Mouse (Mus musculus) heart, postnatal 0 days (tissue): ENCODE measurements around the gene Dnah2. TPM values are rescaled to one million over a fixed set of nuclear protein-coding genes. Genes with fewer than 3 reads are reported as not detected.

ENCODE experiments used
- ATAC-seq: fragments of 200-750 bp; cut with Nextera tagmentation; 2 replicates; pipeline ENCODE4 v1.8.0; 2017; ENCODE audit warnings: low read depth, moderate number of reproducible peaks, moderate library complexity; ENCODE audit not compliant: insufficient read depth
- DNase-seq: peaks from one replicate; pipeline ENCODE4 v3.0.0-alpha.2; 2016; ENCODE audit warnings: low spot score
- H3K27ac ChIP-seq: fragments of 300-500 bp; sonication (generic); 2 replicates; pipeline ENCODE4 v1.5.1; 2014; ENCODE audit warnings: low read depth, mild to moderate bottlenecking
- H3K27me3 ChIP-seq: fragments of 300-500 bp; sonication (generic); 2 replicates; pipeline ENCODE4 v1.6.1; 2014; ENCODE audit warnings: low read length, mixed read lengths; ENCODE audit not compliant: control insufficient read depth, insufficient read depth
- H3K36me3 ChIP-seq: fragments of 300-500 bp; sonication (generic); replicated peaks from 2 replicates; pipeline ENCODE4 v1.6.1; 2014; ENCODE audit warnings: low read length, mixed read lengths; ENCODE audit not compliant: control insufficient read depth, insufficient read depth
- H3K4me1 ChIP-seq: fragments of 300-500 bp; sonication (generic); 2 replicates; pipeline ENCODE4 v1.6.1; 2014; ENCODE audit warnings: antibody characterized with exemption; ENCODE audit not compliant: control insufficient read depth, insufficient read depth
- H3K4me2 ChIP-seq: fragments of 300-500 bp; sonication (generic); 2 replicates; pipeline ENCODE4 v1.6.1; 2014; ENCODE audit warnings: low read depth, mild to moderate bottlenecking, low read length, moderate library complexity
- H3K4me3 ChIP-seq: fragments of 300-500 bp; sonication (generic); 2 replicates; pipeline ENCODE4 v1.5.1; 2014; ENCODE audit warnings: low read depth, low read length
- H3K9ac ChIP-seq: fragments of 300-500 bp; sonication (generic); replicated peaks from 2 replicates; pipeline ENCODE4 v1.6.1; 2014; ENCODE audit warnings: low read depth, low read length, mixed read lengths
- H3K9me3 ChIP-seq: fragments of 300-500 bp; sonication (generic); replicated peaks from 2 replicates; pipeline ENCODE4 v1.6.1; 2016; ENCODE audit warnings: low read length; ENCODE audit not compliant: control insufficient read depth
- CTCF ChIP-seq: IDR thresholded peaks from 2 replicates; pipeline ENCODE4 v1.5.1; 2016; ENCODE audit warnings: antibody characterized with exemption, control low read depth, low read depth
- EP300 ChIP-seq: IDR thresholded peaks from 2 replicates; pipeline ENCODE4 v1.6.1; 2016; ENCODE audit warnings: antibody characterized with exemption, low read depth
- WGBS: fragments of 180-500 bp; shearing (Covaris S2); extraction: QIAGEN DNeasy Blood & Tissue Kit; methylation state at CpG from one replicate; pipeline ENCODE4 v1.1.7; 2014; 5-methylcytosine and 5-hydroxymethylcytosine counted together
- polyA plus RNA-seq: library from polyadenylated mRNA; unstranded; fragments of >200 nt; fragmentation: Nextera tagmentation; extraction: Ambion mirVana; gene quantifications from 2 replicates; pipeline ENCODE4 v1.2.1, GENCODE M21; 2015
- total RNA-seq: library from RNA; depleted of rRNA; stranded (reverse); fragments of >200 nt; gene quantifications from 2 replicates; pipeline ENCODE4 v1.2.3, GENCODE M21; 2014; ENCODE audit warnings: low replicate concordance

Dnah2 gene
- total and polyA plus RNA-seq, 2 experiments from 2014 or later = 0.03 TPM; not detected in 1

GRCm38 (mm10) chr11:69389531-69390399, 159.1 kb downstream of the Dnah2 start:
- no peaks in the 10 kb centered on the region for H3K9me3 ChIP-seq
- no peak overlapping the region for H3K9ac ChIP-seq
- H3K4me2 ChIP-seq = no peak overlapping the region
- H3K27me3 ChIP-seq = no peaks in the 10 kb centered on the region
- H3K27ac ChIP-seq = no peak overlapping the region
- no peaks in the 10 kb centered on the region for H3K4me1 ChIP-seq
- 62% methylated on average over 14 of the region's 14 CpGs for WGBS
- ATAC-seq (no peak), DNase-seq (no peak)
- no peak overlapping the region for H3K4me3 ChIP-seq
- TF ChIP-seq CTCF = no peak
- TF ChIP-seq EP300 = no peak
- H3K36me3 ChIP-seq = no peaks in the 10 kb centered on the region

- no peak for ATAC-seq
- WGBS = 94% methylated on average over 4 of the region's 4 CpGs
These were observed 160.2 kb downstream of the Dnah2 start for GRCm38 (mm10) chr11:69388680-69389079.

GRCm38 (mm10) chr11:69386758-69387157, 162.2 kb downstream of the Dnah2 start:
- Histone ChIP-seq H3K4me2 (no peak overlapping the region), H3K27ac (no peak overlapping the region), H3K9ac (no peak overlapping the region), H3K4me1 (0 out of 2 replicates have a peak, but pooled peaks cover 7% of the 10 kb centered on the region), H3K9me3 (no peaks in the 10 kb centered on the region), H3K36me3 (no peaks in the 10 kb centered on the region), H3K4me3 (no peak overlapping the region), H3K27me3 (no peaks in the 10 kb centered on the region)
- no peak for TF ChIP-seq EP300
- no peak for TF ChIP-seq CTCF
- DNase-seq (no peak), ATAC-seq (no peak)
- WGBS = 67% methylated on average over 7 of the region's 7 CpGs

More at GRCm38 (mm10) chr11:69388680-69389079, 160.2 kb downstream of the Dnah2 start:
- Histone ChIP-seq H3K4me3 (no peak overlapping the region), H3K9ac (no peak overlapping the region), H3K4me1 (no peaks in the 10 kb centered on the region), H3K4me2 (no peak overlapping the region), H3K27ac (no peak overlapping the region), H3K27me3 (no peaks in the 10 kb centered on the region), H3K36me3 (no peaks in the 10 kb centered on the region), H3K9me3 (no peaks in the 10 kb centered on the region)
- no peak for DNase-seq
- no peak for TF ChIP-seq EP300

GRCm38 (mm10) chr11:69384979-69385378, 163.9 kb downstream of the Dnah2 start:
- no peaks in the 10 kb centered on the region for H3K9me3 ChIP-seq
- DNase-seq (no peak), ATAC-seq (no peak)
- 69% methylated on average over 6 of the region's 6 CpGs for WGBS
- H3K4me2 ChIP-seq = no peak overlapping the region
- H3K27me3 ChIP-seq = no peaks in the 10 kb centered on the region
- no peak overlapping the region for H3K27ac ChIP-seq
- H3K9ac ChIP-seq = no peak overlapping the region
- H3K36me3 ChIP-seq = no peaks in the 10 kb centered on the region
- TF ChIP-seq EP300 (no peak), CTCF (no peak)
- H3K4me3 ChIP-seq = no peak overlapping the region
- 0 out of 2 replicates have a peak, but pooled peaks cover 7% of the 10 kb centered on the region for H3K4me1 ChIP-seq

- H3K9me3 ChIP-seq = no peaks in the 10 kb centered on the region
- no peak overlapping the region for H3K4me3 ChIP-seq
- 52% methylated on average over 10 of the region's 10 CpGs for WGBS
- H3K4me1 ChIP-seq = 0 out of 2 replicates have a peak, but pooled peaks cover 7% of the 10 kb centered on the region
- H3K9ac ChIP-seq = no peak overlapping the region; the same call in 1 of the 2 replicates
- DNase-seq (no peak), ATAC-seq (no peak; the same call in 1 of the 2 replicates)
- no peak overlapping the region for H3K4me2 ChIP-seq
- no peak overlapping the region for H3K27ac ChIP-seq
- TF ChIP-seq CTCF (no peak), EP300 (no peak)
- H3K27me3 ChIP-seq = no peaks in the 10 kb centered on the region
- no peaks in the 10 kb centered on the region for H3K36me3 ChIP-seq
These were observed 166.3 kb downstream of the Dnah2 start for GRCm38 (mm10) chr11:69382478-69383105.
